Mouse (Mus musculus): ENCODE measurements around the gene Gmppb. TPM values are rescaled to one million over a fixed set of nuclear protein-coding genes. Genes with fewer than 3 reads are reported as not detected.

Gene Gmppb
- polyA plus RNA-seq, 1 experiment from 2014 or later, result 12.6 TPM

DNA sequence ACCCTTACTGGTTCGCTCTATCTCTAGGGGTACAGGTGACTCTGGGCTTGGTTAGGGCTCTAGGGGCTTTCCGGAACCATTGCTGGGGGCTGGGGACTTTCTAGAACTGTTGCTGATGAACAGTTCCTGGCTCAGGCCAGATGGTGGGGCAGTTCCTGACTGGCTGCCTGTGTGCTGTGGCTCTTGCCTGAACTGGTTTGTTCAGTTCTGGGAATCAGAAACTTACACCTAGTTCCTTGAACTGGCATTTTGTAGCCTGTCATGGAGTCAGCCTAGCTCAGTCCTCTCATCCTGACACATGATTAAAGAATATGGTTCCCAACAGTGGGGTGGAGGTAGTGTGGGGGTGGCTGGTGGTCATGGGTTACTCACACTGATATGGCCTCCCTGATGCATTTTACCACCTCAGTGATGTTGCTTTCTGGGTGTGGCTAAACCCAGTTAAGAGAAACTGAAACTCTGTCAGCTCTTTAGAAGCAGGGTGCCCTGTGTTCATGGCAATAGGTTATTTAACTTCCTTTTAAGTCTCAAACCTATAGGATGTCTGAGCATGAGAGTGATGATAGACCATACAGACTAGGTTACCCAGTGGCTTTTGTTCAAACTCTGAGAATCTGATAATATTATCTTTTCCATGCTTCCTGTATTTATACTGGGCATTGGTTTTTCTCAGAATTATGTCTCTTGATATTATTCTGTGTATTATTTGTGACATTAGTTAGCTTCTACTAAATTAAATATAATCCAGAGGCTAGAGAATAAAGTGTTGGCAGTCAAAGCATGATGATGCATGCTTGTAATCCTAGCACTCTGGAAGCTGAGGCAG is 13.5 kb upstream of the Gmppb start:
- peak; percentile 35; the same call in 1 of the 2 replicates for ATAC-seq

GRCm38 (mm10) chr9:108044751-108045492 is 4.1 kb upstream of the Gmppb start:
- Histone ChIP-seq H3K27me3 (ENCODE audit: insufficient read depth, low read length) (no peaks in the 10 kb centered on the region), H3K4me3 (ENCODE audit: low read depth, low read length) (no peak overlapping the region), H3K9ac (replicated peaks) (no peak overlapping the region), H3K36me3 (replicated peaks; ENCODE audit: insufficient read depth, low read length) (peaks cover 55% of the 10 kb centered on the region), H3K4me2 (ENCODE audit: low read depth, low read length) (no peak overlapping the region), H3K27ac (ENCODE audit: low read depth) (no peak overlapping the region), H3K9me3 (ENCODE audit: low read length) (no peaks in the 10 kb centered on the region), H3K4me1 (ENCODE audit: insufficient read depth) (peaks cover 18% of the 10 kb centered on the region)
- peak; percentile 42 for TF ChIP-seq CTCF (IDR thresholded peaks at IDR 0.05; ENCODE audit: low read depth)
- no peak for TF ChIP-seq EP300 (IDR thresholded peaks at IDR 0.05; ENCODE audit: low read depth)
- 90% methylated on average over 8 of the region's 8 CpGs for WGBS (ENCODE audit: insufficient replicate concordance)
- peak; percentile 14 for DNase-seq
- ATAC-seq, result no peak

More for the DNA sequence above, 13.5 kb upstream of the Gmppb start:
- Histone ChIP-seq H3K36me3 (replicated peaks; ENCODE audit: insufficient read depth, low read length) (peaks cover 63% of the 10 kb centered on the region), H3K27me3 (ENCODE audit: insufficient read depth, low read length) (no peaks in the 10 kb centered on the region), H3K27ac (ENCODE audit: low read depth) (no peak overlapping the region), H3K4me3 (ENCODE audit: low read depth, low read length) (no peak overlapping the region), H3K9me3 (ENCODE audit: low read length) (no peaks in the 10 kb centered on the region), H3K4me1 (ENCODE audit: insufficient read depth) (no peaks in the 10 kb centered on the region), H3K9ac (replicated peaks) (no peak overlapping the region), H3K4me2 (ENCODE audit: low read depth, low read length) (no peak overlapping the region)
- DNase-seq, result no peak
- 90% methylated on average over 2 of the region's 2 CpGs for WGBS (ENCODE audit: insufficient replicate concordance)
- TF ChIP-seq EP300 (IDR thresholded peaks at IDR 0.05; ENCODE audit: low read depth) (no peak), CTCF (IDR thresholded peaks at IDR 0.05; ENCODE audit: low read depth) (no peak)

- Histone ChIP-seq H3K36me3 (replicated peaks; ENCODE audit: insufficient read depth, low read length) (peaks cover 56% of the 10 kb centered on the region), H3K4me3 (ENCODE audit: low read depth, low read length) (no peak overlapping the region), H3K27ac (ENCODE audit: low read depth) (no peak overlapping the region), H3K9ac (replicated peaks) (peak overlapping the region; percentile 16; the same call in 1 of the 2 replicates), H3K4me2 (ENCODE audit: low read depth, low read length) (no peak overlapping the region), H3K4me1 (ENCODE audit: insufficient read depth) (peaks cover 21% of the 10 kb centered on the region), H3K9me3 (ENCODE audit: low read length) (no peaks in the 10 kb centered on the region), H3K27me3 (ENCODE audit: insufficient read depth, low read length) (no peaks in the 10 kb centered on the region)
- TF ChIP-seq CTCF (IDR thresholded peaks at IDR 0.05; ENCODE audit: low read depth) (no peak), EP300 (IDR thresholded peaks at IDR 0.05; ENCODE audit: low read depth) (no peak)
- DNase-seq (peak; percentile 19), ATAC-seq (no peak)
- WGBS (ENCODE audit: insufficient replicate concordance), result 79% methylated on average over 4 of the region's 4 CpGs
Observed at GRCm38 (mm10) chr9:108046582-108046981, 2.5 kb upstream of the Gmppb start.

DNA sequence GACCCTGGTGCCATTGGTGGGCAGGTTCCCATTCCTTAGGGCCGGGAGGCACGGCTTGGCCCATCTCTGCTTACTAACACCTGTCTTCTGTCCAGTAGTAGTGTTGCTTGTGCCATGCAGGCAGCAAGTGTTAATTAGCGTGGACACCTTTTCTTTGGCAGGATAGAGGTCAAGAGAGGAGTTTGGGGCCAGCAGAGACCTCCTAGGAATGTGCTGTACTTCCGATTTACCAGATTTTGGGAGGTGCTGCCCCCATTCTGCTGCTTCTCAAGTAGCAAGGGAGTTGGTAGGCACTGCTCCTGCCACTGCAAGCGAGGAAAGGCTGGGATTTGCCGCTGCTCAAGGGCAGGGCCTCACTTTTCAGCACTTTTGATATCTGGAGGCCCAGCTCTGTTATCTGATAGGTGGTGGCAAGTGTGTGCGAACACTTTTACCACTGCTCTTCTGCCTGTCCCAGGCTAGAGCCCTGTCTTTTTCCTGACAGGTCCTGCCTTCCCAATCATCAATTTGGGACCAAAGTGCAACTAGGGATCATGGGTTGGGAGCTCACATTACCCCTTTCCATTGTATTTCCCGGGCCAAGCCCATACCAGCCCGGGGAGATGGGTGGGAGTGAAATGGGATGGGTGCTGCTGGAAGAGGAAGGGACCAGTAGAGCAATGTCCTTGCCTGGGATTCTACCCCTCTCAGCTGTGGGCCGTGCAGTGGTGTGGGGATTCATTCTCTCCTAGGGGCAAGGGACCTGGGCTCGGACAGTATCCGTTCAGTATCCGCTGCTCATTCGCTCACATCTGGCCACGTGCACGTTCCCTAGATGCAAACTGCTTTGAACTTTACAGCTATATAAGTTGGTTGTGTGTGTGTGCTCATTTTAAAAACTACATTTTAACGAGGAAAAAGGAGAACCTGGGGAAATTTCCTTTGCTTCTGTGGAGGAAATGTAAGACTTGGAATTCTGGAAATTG is 1.2 kb upstream of the Gmppb start:
- H3K4me2 ChIP-seq (ENCODE audit: low read depth, low read length), result peak overlapping the region; percentile 88
- WGBS (ENCODE audit: insufficient replicate concordance), result 39% methylated on average over 17 of the region's 17 CpGs
- H3K36me3 ChIP-seq (replicated peaks; ENCODE audit: insufficient read depth, low read length), result peaks cover 52% of the 10 kb centered on the region
- peak overlapping the region; percentile 91 for H3K4me3 ChIP-seq (ENCODE audit: low read depth, low read length)
- ATAC-seq (no peak), DNase-seq (peak; percentile 33)
- peak overlapping the region; percentile 58 for H3K9ac ChIP-seq (replicated peaks)
- TF ChIP-seq EP300 (IDR thresholded peaks at IDR 0.05; ENCODE audit: low read depth) (no peak), CTCF (IDR thresholded peaks at IDR 0.05; ENCODE audit: low read depth) (no peak)
- peaks cover 21% of the 10 kb centered on the region for H3K4me1 ChIP-seq (ENCODE audit: insufficient read depth)
- peak overlapping the region; percentile 88 for H3K27ac ChIP-seq (ENCODE audit: low read depth)
- H3K9me3 ChIP-seq (ENCODE audit: low read length), result no peaks in the 10 kb centered on the region
- no peaks in the 10 kb centered on the region for H3K27me3 ChIP-seq (ENCODE audit: insufficient read depth, low read length)

DNA sequence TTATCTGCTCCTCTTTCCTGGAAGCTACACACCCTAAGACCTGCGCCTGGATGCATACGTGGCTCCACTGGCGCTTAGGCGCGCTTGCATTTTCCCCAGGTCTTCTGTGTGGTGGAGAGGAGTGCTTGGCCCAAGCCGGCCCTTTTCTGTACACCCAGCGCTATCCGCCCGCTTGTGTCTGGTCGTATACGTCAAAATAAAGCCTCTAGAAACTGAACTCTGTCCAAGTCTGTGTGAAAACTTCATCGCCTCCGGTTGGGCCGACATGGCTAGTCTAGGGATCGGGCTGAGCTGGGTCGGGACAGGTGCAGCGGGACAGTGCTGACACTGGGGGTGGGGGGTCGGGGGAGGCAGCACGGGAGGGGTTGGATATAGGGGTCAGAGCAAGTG is 481 bp upstream of the Gmppb start:
- peaks cover 24% of the 10 kb centered on the region for H3K4me1 ChIP-seq (ENCODE audit: insufficient read depth)
- DNase-seq, result no peak
- H3K27me3 ChIP-seq (ENCODE audit: insufficient read depth, low read length), result no peaks in the 10 kb centered on the region
- ATAC-seq, result peak; percentile 3
- H3K9me3 ChIP-seq (ENCODE audit: low read length), result no peaks in the 10 kb centered on the region
- WGBS (ENCODE audit: insufficient replicate concordance), result 3% methylated on average over 19 of the region's 19 CpGs
- no peak for TF ChIP-seq CTCF (IDR thresholded peaks at IDR 0.05; ENCODE audit: low read depth)
- TF ChIP-seq EP300 (IDR thresholded peaks at IDR 0.05; ENCODE audit: low read depth), result no peak
- H3K9ac ChIP-seq (replicated peaks), result peak overlapping the region; percentile 58
- peak overlapping the region; percentile 88 for H3K27ac ChIP-seq (ENCODE audit: low read depth)
- peaks cover 48% of the 10 kb centered on the region for H3K36me3 ChIP-seq (replicated peaks; ENCODE audit: insufficient read depth, low read length)
- H3K4me2 ChIP-seq (ENCODE audit: low read depth, low read length), result peak overlapping the region; percentile 88
- H3K4me3 ChIP-seq (ENCODE audit: low read depth, low read length), result peak overlapping the region; percentile 91

All from liver, postnatal 0 days (tissue).